Mouse (Mus musculus): ENCODE results near the gene Kansl1. TPM values are rescaled to one million over a fixed set of nuclear protein-coding genes. Genes with fewer than 3 reads are reported as not detected.
A peak's percentile ranks its signal among the peaks of the same experiment; 100 is the strongest.

Gene Kansl1
- polyA plus RNA-seq, 1 experiment: 15.6 TPM

GRCm38 (mm10) chr11:104288835-104289198, 179.8 kb downstream of the Kansl1 start:
- TF ChIP-seq CEBPB (IDR thresholded peaks at IDR 0.05; ENCODE audit: insufficient read depth, poor library complexity, severe bottlenecking): no peak
- TF ChIP-seq POLR2AphosphoS2 (IDR thresholded peaks at IDR 0.05; ENCODE audit: insufficient read length, low read depth): no peak
- peak in 1 of 3 experiments; percentile 42 for TF ChIP-seq MYOG (IDR thresholded peaks at IDR 0.05; ENCODE audit: control insufficient read depth in 1 of 3, insufficient read depth in 1 of 3, insufficient read length in 2 of 3, low read depth in 2 of 3)
- TF ChIP-seq REST (IDR thresholded peaks at IDR 0.05; ENCODE audit: insufficient read depth, insufficient read length): no peak
- TF ChIP-seq TCF12 (IDR thresholded peaks at IDR 0.05; ENCODE audit: insufficient read depth, poor library complexity, severe bottlenecking): no peak
- no peak overlapping the region for H3ac ChIP-seq (ENCODE audit: control insufficient read depth, insufficient read length)
- no peaks in the 10 kb centered on the region for H3K79me2 ChIP-seq (ENCODE audit: control insufficient read depth, insufficient read depth)
- no peak overlapping the region for H3K4me3 ChIP-seq
- H3K36me3 ChIP-seq (ENCODE audit: control insufficient read depth, insufficient read depth): no peaks in the 10 kb centered on the region
- no peaks in the 10 kb centered on the region for H3K27me3 ChIP-seq (ENCODE audit: control insufficient read depth, insufficient read depth, insufficient read length)
- H3K4me2 ChIP-seq (ENCODE audit: low read depth): peak overlapping the region; percentile 43

DNA sequence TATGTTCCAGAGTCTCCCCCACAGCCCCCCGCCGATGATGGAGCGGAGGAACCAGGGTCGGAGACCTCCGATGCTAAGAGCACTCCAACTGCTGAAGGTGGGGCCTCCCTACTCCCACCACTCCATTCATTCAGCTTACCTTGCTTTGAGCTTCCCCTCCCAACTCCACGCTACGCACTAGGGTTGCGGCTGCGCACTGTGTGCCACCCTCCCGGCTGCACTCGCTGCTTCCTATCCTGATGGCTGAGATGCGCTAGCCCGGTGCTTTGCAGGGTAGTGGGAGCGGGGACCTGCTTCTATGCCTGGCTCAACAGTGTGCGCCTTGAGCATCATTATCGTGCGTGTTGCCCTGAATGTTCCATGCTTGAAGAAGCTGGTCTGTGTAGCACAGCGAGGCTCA, 181.5 kb downstream of the Kansl1 start:
- Histone ChIP-seq H3K27me3 (ENCODE audit: control insufficient read depth, insufficient read depth, insufficient read length) (no peaks in the 10 kb centered on the region), H3K36me3 (ENCODE audit: control insufficient read depth, insufficient read depth) (no peaks in the 10 kb centered on the region), H3ac (ENCODE audit: control insufficient read depth, insufficient read length) (no peak overlapping the region), H3K4me2 (ENCODE audit: low read depth) (no peak overlapping the region), H3K79me2 (ENCODE audit: control insufficient read depth, insufficient read depth) (no peaks in the 10 kb centered on the region), H3K4me3 (no peak overlapping the region)
- TF ChIP-seq E2F4 (IDR thresholded peaks at IDR 0.05; ENCODE audit: insufficient read depth) (no peak), MYOG (IDR thresholded peaks at IDR 0.05; ENCODE audit: control insufficient read depth in 1 of 3, insufficient read depth in 1 of 3, insufficient read length in 2 of 3, low read depth in 2 of 3) (no peak), TCF3 (IDR thresholded peaks at IDR 0.05; ENCODE audit: insufficient read length, low read depth) (no peak), MYOD1 (IDR thresholded peaks at IDR 0.05; ENCODE audit: control insufficient read depth in 1 of 3, insufficient read length in 2 of 3, low read depth in 2 of 3) (no peak), POLR2A (IDR thresholded peaks at IDR 0.05; ENCODE audit: insufficient read length, low read depth) (no peak), REST (IDR thresholded peaks at IDR 0.05; ENCODE audit: insufficient read depth, insufficient read length) (no peak)

Other genes with a start within 250 kb of the Kansl1 start
- gene Mapt, start 237.5 kb downstream of the Kansl1 start, polyA plus RNA-seq (2012; fragmentation: generic; extraction: Trizol): 8.0 TPM
- gene Cdc27, start 81.8 kb upstream of the Kansl1 start, polyA plus RNA-seq (2012; fragmentation: generic; extraction: Trizol): 9.2 TPM
- 5,062 TPM for gene Myl4, start 81.8 kb upstream of the Kansl1 start, polyA plus RNA-seq (2012; fragmentation: generic; extraction: Trizol)
- gene Itgb3, start 139.1 kb upstream of the Kansl1 start, polyA plus RNA-seq (2012; fragmentation: generic; extraction: Trizol): 25.0 TPM
- gene Gm11639, start 216.8 kb upstream of the Kansl1 start, polyA plus RNA-seq (2012; fragmentation: generic; extraction: Trizol): not detected